Mouse (Mus musculus): Measurements from ENCODE around the gene Gpank1.

- TF ChIP-seq EP300 (IDR thresholded peaks at IDR 0.05; ENCODE audit: low read depth) (no peak), CTCF (IDR thresholded peaks at IDR 0.05; ENCODE audit: low read depth) (no peak)
Measured at GRCm38 (mm10) chr17:35128996-35129395, 7.7 kb downstream of the Gpank1 start.
